Mouse (Mus musculus): ENCODE results near the gene Nrbp1. TPM values are rescaled to one million over a fixed set of nuclear protein-coding genes. Genes with fewer than 3 reads are reported as not detected.

Gene Nrbp1
- polyA plus RNA-seq, 2 experiments: 30.8 to 39.4 TPM

DNA sequence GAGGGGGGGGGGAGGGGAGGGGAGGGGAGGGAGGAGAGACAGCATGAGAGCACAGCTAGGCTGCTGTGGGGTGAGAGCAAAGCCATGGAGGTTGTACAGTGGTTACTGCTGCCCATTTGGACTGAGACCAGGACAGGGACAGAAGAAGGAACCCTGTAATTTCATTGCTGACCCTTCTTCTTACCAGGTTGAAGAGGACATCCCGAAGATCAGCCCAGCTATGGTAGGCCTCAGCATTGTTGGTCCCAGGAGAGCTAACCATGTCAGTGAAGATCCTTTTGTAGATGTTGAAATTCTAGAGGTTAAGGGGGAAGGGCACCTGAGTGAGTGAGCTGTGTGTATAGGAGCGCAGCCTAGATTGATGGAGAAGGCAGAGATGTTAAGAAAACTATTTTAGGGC, 14.7 kb downstream of the Nrbp1 start:
- H3K4me1 ChIP-seq (replicated peaks; ENCODE audit: control insufficient read depth in 2 of 2, insufficient read depth in 2 of 2, low read length in 1 of 2): no peaks in the 10 kb centered on the region
- H3K9ac ChIP-seq (replicated peaks): no peak overlapping the region
- no peak for DNase-seq (ENCODE audit: low read depth in 3 of 3, low spot score in 3 of 3)
- ATAC-seq (ENCODE audit: insufficient read depth): no peak
- WGBS (ENCODE audit: insufficient replicate concordance): 83% methylated on average over 2 of the region's 2 CpGs
- no peaks in the 10 kb centered on the region for H3K27me3 ChIP-seq (ENCODE audit: control insufficient read depth, insufficient read depth, low read length)
- H3K27ac ChIP-seq: no peak overlapping the region
- no peak for TF ChIP-seq EP300 (IDR thresholded peaks at IDR 0.05; ENCODE audit: low read depth)
- TF ChIP-seq CTCF (IDR thresholded peaks at IDR 0.05; ENCODE audit: low read depth): no peak
- H3K4me2 ChIP-seq (ENCODE audit: low read depth): no peak overlapping the region
- H3K36me3 ChIP-seq (replicated peaks; ENCODE audit: control insufficient read depth, insufficient read depth, low read depth): peaks cover 5% of the 10 kb centered on the region
- no peaks in the 10 kb centered on the region for H3K9me3 ChIP-seq (ENCODE audit: control insufficient read depth, low read length)
- no peak overlapping the region for H3K4me3 ChIP-seq (ENCODE audit: insufficient read depth in 1 of 2, low read depth in 2 of 2, low read length in 2 of 2)

DNA sequence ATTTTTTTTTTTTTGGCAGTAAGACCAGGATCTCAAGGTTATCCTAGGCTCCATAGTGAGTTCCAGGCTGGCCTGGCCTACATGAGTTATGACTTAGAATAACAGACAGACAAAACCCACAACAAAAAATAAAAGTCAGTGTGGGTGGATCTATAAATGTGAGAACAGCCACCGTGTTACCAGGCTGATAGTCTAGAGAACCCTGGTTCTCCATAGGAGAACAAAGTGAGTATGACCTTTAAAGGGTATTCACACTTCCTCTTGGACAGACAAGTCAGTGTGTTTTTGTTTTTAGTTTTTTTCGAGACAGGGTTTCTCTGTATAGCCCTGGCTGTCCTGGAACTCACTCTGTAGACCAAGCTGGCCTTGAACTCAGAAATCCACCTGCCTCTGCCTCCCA, 15.3 kb downstream of the Nrbp1 start:
- ATAC-seq (ENCODE audit: insufficient read depth) (no peak), DNase-seq (ENCODE audit: low read depth in 3 of 3, low spot score in 3 of 3) (no peak)
- Histone ChIP-seq H3K4me1 (replicated peaks; ENCODE audit: control insufficient read depth in 2 of 2, insufficient read depth in 2 of 2, low read length in 1 of 2) (no peaks in the 10 kb centered on the region), H3K27me3 (ENCODE audit: control insufficient read depth, insufficient read depth, low read length) (no peaks in the 10 kb centered on the region), H3K27ac (no peak overlapping the region), H3K9ac (replicated peaks) (no peak overlapping the region), H3K4me3 (ENCODE audit: insufficient read depth in 1 of 2, low read depth in 2 of 2, low read length in 2 of 2) (no peak overlapping the region), H3K36me3 (replicated peaks; ENCODE audit: control insufficient read depth, insufficient read depth, low read depth) (no peaks in the 10 kb centered on the region; the same call in 1 of the 2 replicates), H3K4me2 (ENCODE audit: low read depth) (no peak overlapping the region), H3K9me3 (ENCODE audit: control insufficient read depth, low read length) (no peaks in the 10 kb centered on the region)
- TF ChIP-seq CTCF (IDR thresholded peaks at IDR 0.05; ENCODE audit: low read depth) (no peak), EP300 (IDR thresholded peaks at IDR 0.05; ENCODE audit: low read depth) (no peak)
- 56% methylated on average over 2 of the region's 2 CpGs for WGBS (ENCODE audit: insufficient replicate concordance)

GRCm38 (mm10) chr5:31257616-31258015, 17.0 kb downstream of the Nrbp1 start:
- DNase-seq (ENCODE audit: low read depth in 3 of 3, low spot score in 3 of 3) (no peak), ATAC-seq (ENCODE audit: insufficient read depth) (no peak)
- Histone ChIP-seq H3K27ac (no peak overlapping the region), H3K4me1 (replicated peaks; ENCODE audit: control insufficient read depth in 2 of 2, insufficient read depth in 2 of 2, low read length in 1 of 2) (no peaks in the 10 kb centered on the region), H3K4me3 (ENCODE audit: insufficient read depth in 1 of 2, low read depth in 2 of 2, low read length in 2 of 2) (no peak overlapping the region), H3K9me3 (ENCODE audit: control insufficient read depth, low read length) (no peaks in the 10 kb centered on the region), H3K4me2 (ENCODE audit: low read depth) (no peak overlapping the region), H3K9ac (replicated peaks) (no peak overlapping the region), H3K36me3 (replicated peaks; ENCODE audit: control insufficient read depth, insufficient read depth, low read depth) (no peaks in the 10 kb centered on the region), H3K27me3 (ENCODE audit: control insufficient read depth, insufficient read depth, low read length) (no peaks in the 10 kb centered on the region)
- TF ChIP-seq EP300 (IDR thresholded peaks at IDR 0.05; ENCODE audit: low read depth) (no peak), CTCF (IDR thresholded peaks at IDR 0.05; ENCODE audit: low read depth) (no peak)
- WGBS (ENCODE audit: insufficient replicate concordance): 70% methylated on average over 11 of the region's 11 CpGs

DNA sequence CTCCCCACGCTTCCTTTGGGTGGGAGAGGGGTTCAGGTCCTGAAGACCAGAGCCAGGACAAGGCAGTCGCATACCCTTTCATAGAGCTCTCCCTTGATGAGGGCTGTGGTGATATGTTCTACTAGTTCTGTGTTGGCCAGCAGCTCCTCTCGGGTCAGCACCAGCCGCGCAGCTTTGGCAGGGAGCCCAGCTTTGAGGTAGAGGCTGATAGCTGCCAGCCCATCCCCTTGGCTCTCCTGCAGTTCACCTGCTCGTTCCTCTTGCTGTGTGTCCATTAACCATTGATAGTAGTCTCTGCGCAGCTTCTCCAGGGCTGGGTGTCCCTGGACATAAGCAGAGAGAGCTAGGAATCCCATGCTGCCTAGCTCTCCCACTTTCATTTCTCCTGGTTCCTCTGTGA, 25.4 kb downstream of the Nrbp1 start:
- WGBS (ENCODE audit: insufficient replicate concordance): 68% methylated on average over 7 of the region's 7 CpGs
- TF ChIP-seq EP300 (IDR thresholded peaks at IDR 0.05; ENCODE audit: low read depth): no peak
- no peak for TF ChIP-seq CTCF (IDR thresholded peaks at IDR 0.05; ENCODE audit: low read depth)
- no peak overlapping the region for H3K4me3 ChIP-seq (ENCODE audit: insufficient read depth in 1 of 2, low read depth in 2 of 2, low read length in 2 of 2)
- no peak overlapping the region for H3K9ac ChIP-seq (replicated peaks)
- no peaks in the 10 kb centered on the region for H3K36me3 ChIP-seq (replicated peaks; ENCODE audit: control insufficient read depth, insufficient read depth, low read depth)
- no peak overlapping the region for H3K4me2 ChIP-seq (ENCODE audit: low read depth)
- ATAC-seq (ENCODE audit: insufficient read depth) (no peak), DNase-seq (ENCODE audit: low read depth in 3 of 3, low spot score in 3 of 3) (no peak)
- no peaks in the 10 kb centered on the region for H3K4me1 ChIP-seq (replicated peaks; ENCODE audit: control insufficient read depth in 2 of 2, insufficient read depth in 2 of 2, low read length in 1 of 2)
- H3K27ac ChIP-seq: no peak overlapping the region
- H3K9me3 ChIP-seq (ENCODE audit: control insufficient read depth, low read length): no peaks in the 10 kb centered on the region
- no peaks in the 10 kb centered on the region for H3K27me3 ChIP-seq (ENCODE audit: control insufficient read depth, insufficient read depth, low read length)

DNA sequence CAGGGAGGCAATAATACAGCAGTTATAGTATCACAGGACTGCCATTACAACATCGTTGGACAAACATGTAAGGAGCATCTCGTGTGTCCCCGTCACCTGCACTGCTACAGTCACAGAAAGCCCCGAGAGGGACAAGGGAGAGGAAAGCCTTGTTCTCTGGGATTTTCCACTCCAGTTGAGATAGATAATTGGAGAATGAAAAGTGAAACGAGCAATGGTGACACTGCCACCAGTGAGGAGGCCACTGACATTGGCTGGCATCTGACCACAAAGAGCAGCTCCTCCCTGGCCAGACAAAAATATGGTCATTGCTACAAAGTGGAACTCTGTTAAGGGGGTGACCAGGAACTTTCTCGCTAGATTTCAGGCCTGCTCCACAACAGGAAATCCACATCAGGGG, 27.0 kb downstream of the Nrbp1 start:
- DNase-seq (ENCODE audit: low read depth in 3 of 3, low spot score in 3 of 3): no peak
- Histone ChIP-seq H3K9me3 (ENCODE audit: control insufficient read depth, low read length) (no peaks in the 10 kb centered on the region), H3K27me3 (ENCODE audit: control insufficient read depth, insufficient read depth, low read length) (no peaks in the 10 kb centered on the region), H3K9ac (replicated peaks) (no peak overlapping the region), H3K36me3 (replicated peaks; ENCODE audit: control insufficient read depth, insufficient read depth, low read depth) (no peaks in the 10 kb centered on the region), H3K4me1 (replicated peaks; ENCODE audit: control insufficient read depth in 2 of 2, insufficient read depth in 2 of 2, low read length in 1 of 2) (no peaks in the 10 kb centered on the region), H3K27ac (no peak overlapping the region), H3K4me3 (ENCODE audit: insufficient read depth in 1 of 2, low read depth in 2 of 2, low read length in 2 of 2) (no peak overlapping the region), H3K4me2 (ENCODE audit: low read depth) (no peak overlapping the region)
- 59% methylated on average over 6 of the region's 6 CpGs for WGBS (ENCODE audit: insufficient replicate concordance)
- ATAC-seq (ENCODE audit: insufficient read depth): no peak
- TF ChIP-seq EP300 (IDR thresholded peaks at IDR 0.05; ENCODE audit: low read depth): no peak
- no peak for TF ChIP-seq CTCF (IDR thresholded peaks at IDR 0.05; ENCODE audit: low read depth)
